Mouse (Mus musculus) neural tube, embryonic 13.5 days (tissue): ENCODE measurements around the gene Cdk1. TPM values are rescaled to one million over a fixed set of nuclear protein-coding genes. Genes with fewer than 3 reads are reported as not detected.
"Not testable (repeated sequence)": the region's sequence is repeated elsewhere in the genome, so short reads cannot be mapped to it uniquely, and the experiment has no call there.

Experiments used
- ATAC-seq: fragments of 200-750 bp; cut with Nextera tagmentation; 2 replicates; pipeline ENCODE4 v1.8.0; 2017; ENCODE audit warnings: low read depth, mild to moderate bottlenecking, moderate TSS enrichment, moderate library complexity
- H3K27ac ChIP-seq: fragments of 300-500 bp; sonication (generic); replicated peaks from 2 replicates; pipeline ENCODE4 v1.5.1; 2015; ENCODE audit warnings: moderate library complexity, mild to moderate bottlenecking, inconsistent platforms
- H3K27me3 ChIP-seq: fragments of 300-500 bp; sonication (generic); 2 replicates; pipeline ENCODE4 v1.6.1; 2015; ENCODE audit warnings: mild to moderate bottlenecking, inconsistent platforms
- H3K36me3 ChIP-seq: fragments of 300-500 bp; sonication (generic); 2 replicates; pipeline ENCODE4 v1.6.1; 2015; ENCODE audit warnings: mild to moderate bottlenecking, inconsistent platforms
- H3K4me1 ChIP-seq: fragments of 300-500 bp; sonication (generic); replicated peaks from 2 replicates; pipeline ENCODE4 v1.6.1; 2015; ENCODE audit warnings: inconsistent platforms
- H3K4me2 ChIP-seq: fragments of 300-500 bp; sonication (generic); 2 replicates; pipeline ENCODE4 v1.6.1; 2015; ENCODE audit warnings: inconsistent platforms, mild to moderate bottlenecking, moderate library complexity
- H3K4me3 ChIP-seq: fragments of 300-500 bp; sonication (generic); 2 replicates; pipeline ENCODE4 v1.5.1; 2015; ENCODE audit warnings: mild to moderate bottlenecking, inconsistent platforms
- H3K9ac ChIP-seq: fragments of 300-500 bp; sonication (generic); 2 replicates; pipeline ENCODE4 v1.6.1; 2015; ENCODE audit warnings: moderate library complexity, mild to moderate bottlenecking, inconsistent platforms
- H3K9me3 ChIP-seq: fragments of 300-500 bp; sonication (generic); 2 replicates; pipeline ENCODE4 v1.6.1; 2016; ENCODE audit warnings: inconsistent platforms
- WGBS: fragments of 180-500 bp; shearing (Covaris S2); methylation state at CpG from one replicate; pipeline ENCODE4 v1.1.7; 2015; 5-methylcytosine and 5-hydroxymethylcytosine counted together
- polyA plus RNA-seq: library from polyadenylated mRNA; unstranded; fragments of >200 nt; fragmentation: Nextera tagmentation; extraction: Ambion mirVana; gene quantifications from 2 replicates; pipeline ENCODE4 v1.2.1, GENCODE M21; 2015

Cdk1 gene
- polyA plus RNA-seq, 1 experiment from 2014 or later: 91.3 TPM

DNA sequence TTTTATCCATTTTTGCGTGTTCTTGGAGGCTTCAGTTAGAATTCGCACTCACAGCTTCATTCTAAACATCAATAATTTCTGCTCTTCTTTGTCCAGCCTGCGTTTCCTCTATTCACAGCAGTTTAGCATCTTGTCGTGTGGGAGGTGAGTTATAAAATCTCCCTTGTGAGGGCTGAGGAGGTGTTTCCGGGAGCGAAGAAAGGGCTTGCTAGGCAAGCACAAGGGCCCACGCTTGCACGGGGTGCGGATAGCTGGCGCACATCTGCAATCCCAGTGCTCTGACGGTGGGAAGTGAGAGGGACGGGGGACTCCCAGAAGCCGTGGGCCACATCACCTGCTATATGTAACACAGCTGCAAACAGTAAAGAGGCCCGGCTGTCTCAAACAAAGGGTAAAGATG is 19.3 kb upstream of the Cdk1 start:
- no peak overlapping the region for H3K4me3 ChIP-seq
- H3K9me3 ChIP-seq: no peaks in the 10 kb centered on the region
- H3K4me1 ChIP-seq: no peaks in the 10 kb centered on the region
- 82% methylated on average over 14 of the region's 14 CpGs for WGBS
- H3K27me3 ChIP-seq: no peaks in the 10 kb centered on the region
- no peak for ATAC-seq
- no peaks in the 10 kb centered on the region for H3K36me3 ChIP-seq
- no peak overlapping the region for H3K4me2 ChIP-seq
- H3K27ac ChIP-seq: no peak overlapping the region
- no peak overlapping the region for H3K9ac ChIP-seq

DNA sequence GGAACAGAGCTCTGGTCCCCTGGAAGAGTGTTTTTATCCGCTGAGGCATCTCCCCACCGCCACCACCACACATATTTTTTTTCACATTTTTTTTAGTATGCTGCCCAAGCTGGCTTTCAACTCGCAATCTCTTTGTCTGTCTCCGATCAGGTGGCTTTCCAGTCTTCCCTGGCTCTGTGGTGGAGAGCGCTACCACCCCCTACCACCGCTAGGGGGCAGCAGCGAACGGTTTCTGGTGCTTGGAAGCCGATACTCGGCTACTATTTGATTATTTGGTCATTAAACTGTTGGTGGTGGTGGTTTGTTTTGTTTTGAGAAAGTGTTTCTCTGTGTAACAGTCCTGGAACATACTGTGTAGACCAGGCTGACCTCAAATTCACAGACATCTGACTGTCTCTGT is 18.7 kb upstream of the Cdk1 start:
- Histone ChIP-seq H3K9ac (no peak overlapping the region), H3K9me3 (no peaks in the 10 kb centered on the region)
- no peak for ATAC-seq

DNA sequence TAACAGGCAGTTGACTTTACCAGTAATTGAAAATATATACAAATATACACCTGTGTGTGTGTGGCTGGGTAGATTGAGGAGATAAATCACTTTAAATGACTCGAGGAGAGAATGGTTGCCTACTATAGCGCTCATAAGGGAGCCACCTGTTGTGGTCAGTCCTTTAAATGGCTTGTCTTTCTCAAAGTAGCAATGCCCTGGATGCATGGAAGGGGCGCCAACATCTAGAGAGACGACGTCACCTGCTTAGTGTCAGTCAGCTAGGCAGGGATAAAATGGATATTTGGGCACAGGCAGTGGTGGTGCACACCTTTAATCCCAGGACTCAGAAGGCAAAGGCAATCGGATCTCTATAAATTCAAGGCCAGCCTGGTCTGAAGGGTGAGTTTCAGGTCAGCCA is 16.6 kb upstream of the Cdk1 start:
- Histone ChIP-seq H3K27ac (no peak overlapping the region), H3K9ac (no peak overlapping the region), H3K4me1 (no peaks in the 10 kb centered on the region), H3K4me2 (no peak overlapping the region), H3K9me3 (no peaks in the 10 kb centered on the region), H3K36me3 (no peaks in the 10 kb centered on the region), H3K27me3 (no peaks in the 10 kb centered on the region), H3K4me3 (no peak overlapping the region)
- WGBS: 86% methylated on average over 6 of the region's 6 CpGs
- ATAC-seq: no peak

More for the DNA sequence above, 18.7 kb upstream of the Cdk1 start:
- Histone ChIP-seq H3K4me1 (no peaks in the 10 kb centered on the region), H3K4me2 (no peak overlapping the region), H3K4me3 (no peak overlapping the region), H3K27ac (no peak overlapping the region), H3K27me3 (no peaks in the 10 kb centered on the region), H3K36me3 (no peaks in the 10 kb centered on the region)
- 18% methylated on average over 10 of the region's 10 CpGs for WGBS

DNA sequence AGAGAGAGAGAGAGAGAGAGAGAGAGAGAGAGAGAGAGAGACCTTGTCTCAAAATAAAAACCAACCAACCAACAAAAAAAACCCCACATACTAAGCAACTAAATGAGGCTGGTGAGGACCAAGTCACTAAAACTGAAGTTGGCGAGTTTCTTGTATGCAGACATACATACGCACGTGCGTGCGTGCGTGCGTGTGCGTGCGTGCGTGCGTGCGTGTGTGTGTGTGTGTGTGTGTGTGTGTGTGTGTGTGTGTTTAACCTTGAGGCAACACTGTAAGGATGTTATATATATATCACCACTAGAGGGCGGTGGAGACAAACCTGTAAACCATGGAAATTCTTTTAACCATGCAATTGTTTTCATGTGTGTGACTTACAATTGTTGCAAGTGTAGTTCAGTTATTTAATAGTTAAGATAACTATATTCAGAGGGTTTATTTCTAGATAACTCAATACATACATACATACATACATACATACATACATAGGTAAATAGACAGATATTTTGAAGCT is 14.2 kb upstream of the Cdk1 start:
- no peaks in the 10 kb centered on the region for H3K9me3 ChIP-seq
- H3K27ac ChIP-seq: no peak overlapping the region
- 90% methylated on average over 13 of the region's 13 CpGs for WGBS
- no peaks in the 10 kb centered on the region for H3K27me3 ChIP-seq
- no peak overlapping the region for H3K4me3 ChIP-seq
- H3K9ac ChIP-seq: no peak overlapping the region
- no peaks in the 10 kb centered on the region for H3K4me1 ChIP-seq
- H3K4me2 ChIP-seq: no peak overlapping the region
- no peak for ATAC-seq
- no peaks in the 10 kb centered on the region for H3K36me3 ChIP-seq

DNA sequence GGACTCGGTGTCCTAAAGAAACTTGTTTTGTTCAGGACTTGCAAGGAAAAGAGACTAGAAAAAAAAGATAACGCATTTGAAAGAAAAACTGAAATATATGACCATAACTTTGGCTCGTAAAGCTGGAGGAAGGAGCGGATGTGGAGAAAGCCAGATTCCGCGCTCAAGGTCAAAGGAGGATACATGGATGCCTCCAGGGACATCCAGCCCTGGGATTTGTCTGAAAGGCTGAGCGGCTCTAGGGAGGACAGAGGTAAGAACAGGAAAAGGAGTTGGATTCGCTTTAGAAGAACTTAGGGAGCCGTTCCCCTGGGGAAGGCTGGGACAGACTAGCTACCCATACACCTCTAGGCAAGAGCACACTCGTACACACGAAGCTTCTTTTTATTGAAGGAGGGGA is 13.5 kb upstream of the Cdk1 start:
- Histone ChIP-seq H3K4me3 (no peak overlapping the region), H3K4me1 (no peaks in the 10 kb centered on the region), H3K27me3 (no peaks in the 10 kb centered on the region), H3K36me3 (no peaks in the 10 kb centered on the region), H3K9me3 (peaks cover 1% of the 10 kb centered on the region; the same call in 1 of the 2 replicates), H3K9ac (no peak overlapping the region), H3K27ac (no peak overlapping the region), H3K4me2 (no peak overlapping the region)
- 82% methylated on average over 11 of the region's 11 CpGs for WGBS
- ATAC-seq: no peak

DNA sequence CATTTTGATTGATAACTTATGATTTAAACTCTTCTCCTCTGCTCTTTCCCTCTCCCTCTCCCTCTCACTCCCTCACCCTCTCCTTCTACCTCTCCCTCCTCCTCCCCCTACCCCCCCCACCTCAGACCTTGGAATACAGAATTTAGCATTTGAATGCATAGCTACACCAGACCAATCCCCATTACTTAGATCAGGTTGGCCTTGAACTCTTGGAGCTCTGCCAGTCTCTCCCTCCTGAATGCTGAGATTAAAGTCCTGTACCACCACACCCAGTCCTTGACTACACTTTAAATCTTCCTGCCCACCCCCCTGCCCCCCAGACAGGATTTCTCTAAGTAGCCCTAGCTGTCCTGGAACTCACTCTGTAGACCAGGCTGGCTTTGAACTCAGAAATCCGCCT is 6.9 kb upstream of the Cdk1 start:
- peaks cover 8% of the 10 kb centered on the region; the same call in 1 of the 2 replicates for H3K9me3 ChIP-seq
- no peak overlapping the region for H3K4me2 ChIP-seq
- H3K4me1 ChIP-seq: no peaks in the 10 kb centered on the region
- no peak for ATAC-seq
- no peaks in the 10 kb centered on the region for H3K27me3 ChIP-seq
- H3K27ac ChIP-seq: no peak overlapping the region
- no peaks in the 10 kb centered on the region for H3K36me3 ChIP-seq
- 88% methylated on average over 1 of the region's 1 CpGs for WGBS
- H3K4me3 ChIP-seq: no peak overlapping the region
- H3K9ac ChIP-seq: no peak overlapping the region

DNA sequence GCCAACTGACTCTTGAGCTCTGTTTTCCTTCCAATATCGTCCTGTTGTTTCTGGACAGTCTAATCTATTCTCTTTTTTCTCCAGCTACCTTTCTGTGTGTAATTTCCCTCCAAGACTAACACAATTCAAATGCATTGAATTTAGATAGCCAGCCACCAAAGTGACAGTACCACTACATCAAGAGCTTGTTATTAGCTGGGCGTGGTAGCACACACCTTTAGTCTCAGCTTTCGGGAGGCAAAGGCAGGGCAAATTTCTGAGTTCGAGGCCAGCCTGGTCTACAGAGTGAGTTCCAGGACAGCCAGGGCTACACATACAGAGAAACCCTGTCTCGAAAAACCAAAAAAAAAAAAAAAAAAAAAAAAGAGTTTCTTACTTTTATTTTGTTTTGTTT is 345 bp upstream of the Cdk1 start:
- H3K36me3 ChIP-seq, H3K9me3 ChIP-seq, H3K27me3 ChIP-seq, ATAC-seq, H3K9ac ChIP-seq, H3K27ac ChIP-seq: not testable (repeated sequence)
- Histone ChIP-seq H3K4me2 (peak overlapping the region; percentile 76), H3K4me3 (peak overlapping the region; percentile 52), H3K4me1 (peaks cover 40% of the 10 kb centered on the region)
- 35% methylated on average over 5 of the region's 5 CpGs for WGBS

DNA sequence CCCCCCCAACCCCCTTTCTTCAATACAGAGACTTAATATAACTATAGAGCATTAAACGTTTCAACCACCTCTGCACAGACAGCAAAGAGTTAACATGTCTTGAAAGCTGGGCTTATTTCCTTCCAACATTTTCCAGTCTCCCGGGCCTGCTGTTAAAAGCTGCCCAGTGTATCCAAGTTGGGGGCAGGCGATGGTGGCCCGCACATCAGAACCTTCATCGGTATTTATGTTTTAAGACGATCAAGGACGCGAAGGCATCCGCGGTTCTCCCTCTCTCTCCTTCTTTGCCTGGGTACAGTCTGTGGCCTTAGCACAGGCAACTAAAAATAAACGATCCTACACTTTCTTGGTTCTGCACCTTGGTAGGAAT is 911 bp downstream of the Cdk1 start:
- no peak for ATAC-seq
- H3K4me3 ChIP-seq: peak overlapping the region; percentile 52
- under 1% methylated on average over 11 of the region's 11 CpGs for WGBS

DNA sequence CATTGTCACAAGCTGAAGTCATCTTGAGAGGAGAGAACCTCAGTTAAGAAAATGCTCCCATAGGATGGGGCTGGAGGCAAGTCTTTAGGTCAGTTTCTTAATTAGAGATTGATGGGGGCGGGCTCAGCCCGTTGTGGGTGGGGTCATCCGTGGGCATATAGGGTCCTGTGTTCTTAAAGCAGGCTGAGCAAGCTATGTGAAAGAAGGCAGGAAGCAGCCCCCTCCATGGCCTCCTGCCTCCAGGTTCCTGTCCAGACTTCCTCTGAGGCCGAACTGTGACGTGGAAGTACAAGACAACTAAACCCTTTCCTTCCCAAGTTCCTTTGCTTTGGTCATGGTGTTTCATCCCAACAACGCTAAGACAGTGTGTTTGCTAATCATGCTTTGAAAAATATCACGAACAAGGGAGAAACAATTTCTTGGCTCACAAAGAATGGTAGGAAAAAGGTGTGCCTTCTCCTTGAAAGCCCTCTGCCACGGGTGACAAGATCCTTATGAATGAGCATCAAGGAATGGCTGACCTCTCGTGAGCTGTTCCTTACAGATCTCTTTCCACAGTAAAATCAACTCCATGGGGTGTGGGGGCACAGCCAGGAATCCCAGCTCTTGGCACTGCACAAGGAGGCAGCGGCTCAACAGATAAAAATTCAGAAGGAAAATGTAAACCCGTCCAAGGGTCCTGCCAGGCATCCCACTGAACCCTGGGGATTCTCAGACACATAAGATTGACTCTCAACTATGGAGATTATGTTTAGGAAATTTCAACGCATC is 1.5 kb downstream of the Cdk1 start:
- ATAC-seq: no peak
- Histone ChIP-seq H3K27ac (no peak overlapping the region; the same call in 1 of the 2 replicates), H3K36me3 (no peaks in the 10 kb centered on the region), H3K9ac (peak overlapping the region; percentile 61), H3K4me3 (peak overlapping the region; percentile 52), H3K4me2 (peak overlapping the region; percentile 76), H3K27me3 (no peaks in the 10 kb centered on the region), H3K9me3 (no peaks in the 10 kb centered on the region), H3K4me1 (peaks cover 42% of the 10 kb centered on the region)
- 32% methylated on average over 12 of the region's 12 CpGs for WGBS

More for the DNA sequence above, 911 bp downstream of the Cdk1 start:
- no peaks in the 10 kb centered on the region for H3K27me3 ChIP-seq
- no peaks in the 10 kb centered on the region for H3K9me3 ChIP-seq
- peak overlapping the region; percentile 43 for H3K27ac ChIP-seq
- peak overlapping the region; percentile 61 for H3K9ac ChIP-seq
- H3K36me3 ChIP-seq: no peaks in the 10 kb centered on the region
- H3K4me2 ChIP-seq: peak overlapping the region; percentile 76
- peaks cover 42% of the 10 kb centered on the region for H3K4me1 ChIP-seq

DNA sequence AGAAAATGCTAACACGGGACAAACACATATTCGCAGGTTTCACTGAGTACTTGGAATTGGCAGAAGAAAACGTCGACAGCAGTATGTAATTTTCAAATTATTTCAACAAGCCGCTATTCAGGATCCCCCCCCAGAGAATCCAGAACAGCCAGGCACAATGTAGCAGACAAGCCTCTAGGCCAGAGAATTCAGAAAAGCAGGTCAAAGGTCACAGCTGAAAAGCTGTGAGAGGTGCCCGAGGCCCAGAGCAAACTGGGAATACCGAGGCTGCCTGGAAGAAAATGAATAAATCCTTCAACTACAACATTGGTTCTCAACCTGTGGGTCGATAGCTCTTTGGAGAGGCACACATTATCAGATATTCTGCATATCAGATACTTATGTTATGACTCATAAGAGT is 4.5 kb downstream of the Cdk1 start:
- Histone ChIP-seq H3K36me3 (peaks cover 9% of the 10 kb centered on the region; the same call in 1 of the 2 replicates), H3K9ac (no peak overlapping the region), H3K27ac (no peak overlapping the region), H3K27me3 (no peaks in the 10 kb centered on the region), H3K4me3 (no peak overlapping the region), H3K4me2 (no peak overlapping the region), H3K9me3 (no peaks in the 10 kb centered on the region), H3K4me1 (peaks cover 42% of the 10 kb centered on the region)
- ATAC-seq: no peak
- 63% methylated on average over 8 of the region's 8 CpGs for WGBS

DNA sequence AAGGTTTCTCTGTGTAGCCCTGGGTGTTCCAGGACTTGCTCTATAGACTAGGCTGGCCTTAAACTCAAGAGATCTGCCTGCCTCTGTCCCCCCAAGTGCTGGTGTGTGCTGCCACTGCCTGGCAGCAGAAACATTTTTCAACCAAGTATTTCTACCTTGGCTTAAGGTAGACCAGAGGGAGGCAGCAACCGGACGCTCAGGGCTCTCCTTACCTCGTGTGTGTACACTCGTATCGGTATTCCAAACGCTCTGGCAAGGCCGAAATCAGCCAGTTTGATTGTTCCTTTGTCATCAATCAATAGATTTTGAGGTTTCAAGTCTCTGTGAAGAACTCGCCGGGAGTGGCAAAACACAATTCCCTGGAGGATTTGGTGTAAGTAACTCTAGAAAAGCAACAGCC is 10.4 kb downstream of the Cdk1 start:
- Histone ChIP-seq H3K4me3 (no peak overlapping the region), H3K36me3 (peaks cover 15% of the 10 kb centered on the region), H3K27me3 (no peaks in the 10 kb centered on the region), H3K4me1 (no peaks in the 10 kb centered on the region), H3K9me3 (no peaks in the 10 kb centered on the region), H3K4me2 (no peak overlapping the region), H3K9ac (no peak overlapping the region), H3K27ac (no peak overlapping the region)
- no peak for ATAC-seq
- WGBS: 89% methylated on average over 9 of the region's 9 CpGs

DNA sequence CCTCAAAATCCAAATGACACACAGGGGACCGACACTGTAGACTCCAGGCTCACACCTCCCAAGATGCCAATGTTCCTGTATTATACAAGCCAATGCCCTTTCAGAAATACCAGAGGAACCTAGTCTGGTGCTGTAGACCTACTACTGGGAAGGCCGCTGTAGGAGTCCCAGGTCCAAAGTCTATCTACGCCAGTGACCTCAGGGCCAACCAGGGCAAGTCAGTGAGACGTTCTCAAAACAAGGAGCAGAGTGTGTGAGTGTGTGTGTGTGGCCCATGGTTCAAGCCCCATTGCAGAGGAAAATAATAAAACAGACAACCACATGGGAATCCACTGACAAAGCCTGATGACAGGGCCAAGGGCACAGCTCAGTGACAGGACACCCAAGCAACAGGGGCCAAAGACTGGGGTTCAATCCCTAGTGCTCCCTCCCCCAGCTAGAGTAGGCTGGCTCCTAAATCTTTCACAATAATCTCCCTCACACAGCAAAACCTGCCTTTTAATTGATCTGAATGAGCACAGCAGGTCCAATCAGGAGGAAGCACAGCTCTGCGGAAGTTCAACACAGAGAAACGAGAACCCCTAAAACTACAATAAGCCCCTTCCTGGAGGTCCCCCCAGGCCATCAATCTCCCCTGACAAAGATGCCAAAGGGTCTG is 11.0 kb downstream of the Cdk1 start:
- Histone ChIP-seq H3K27me3 (no peaks in the 10 kb centered on the region), H3K27ac (no peak overlapping the region), H3K36me3 (peaks cover 21% of the 10 kb centered on the region), H3K9ac (no peak overlapping the region), H3K4me3 (no peak overlapping the region), H3K9me3 (no peaks in the 10 kb centered on the region), H3K4me2 (no peak overlapping the region), H3K4me1 (no peaks in the 10 kb centered on the region)
- no peak for ATAC-seq
- 58% methylated on average over 6 of the region's 6 CpGs for WGBS
